Mouse (Mus musculus): ENCODE data around the gene Gjc1. TPM values are rescaled to one million over a fixed set of nuclear protein-coding genes. Genes with fewer than 3 reads are reported as not detected.

Gjc1 gene
- polyA plus RNA-seq, 1 experiment from 2014 or later, result 25.8 TPM

GRCm38 (mm10) chr11:102838126-102838525, 18.6 kb upstream of the Gjc1 start:
- Histone ChIP-seq H3K4me2 (ENCODE audit: low read length) (no peak overlapping the region), H3K27me3 (ENCODE audit: control insufficient read depth, insufficient read depth, low read depth, low read length) (no peaks in the 10 kb centered on the region), H3K4me1 (ENCODE audit: control insufficient read depth, insufficient read depth, low read length) (no peaks in the 10 kb centered on the region), H3K9me3 (replicated peaks; ENCODE audit: control insufficient read depth, low read length, poor library complexity, severe bottlenecking) (no peaks in the 10 kb centered on the region), H3K9ac (ENCODE audit: low read depth, low read length) (no peak overlapping the region), H3K27ac (ENCODE audit: low read length) (no peak overlapping the region), H3K4me3 (ENCODE audit: low read depth, low read length) (no peak overlapping the region), H3K36me3 (ENCODE audit: control insufficient read depth, insufficient read depth, low read length) (peaks cover 53% of the 10 kb centered on the region)
- no peak for ATAC-seq
- WGBS, result 98% methylated on average over 2 of the region's 2 CpGs

- Histone ChIP-seq H3K9ac (ENCODE audit: low read depth, low read length) (no peak overlapping the region), H3K4me3 (ENCODE audit: low read depth, low read length) (no peak overlapping the region), H3K9me3 (replicated peaks; ENCODE audit: control insufficient read depth, low read length, poor library complexity, severe bottlenecking) (no peaks in the 10 kb centered on the region), H3K36me3 (ENCODE audit: control insufficient read depth, insufficient read depth, low read length) (peaks cover 45% of the 10 kb centered on the region), H3K4me1 (ENCODE audit: control insufficient read depth, insufficient read depth, low read length) (no peaks in the 10 kb centered on the region), H3K4me2 (ENCODE audit: low read length) (no peak overlapping the region), H3K27me3 (ENCODE audit: control insufficient read depth, insufficient read depth, low read depth, low read length) (no peaks in the 10 kb centered on the region), H3K27ac (ENCODE audit: low read length) (no peak overlapping the region)
- no peak for ATAC-seq
- 91% methylated on average over 1 of the region's 1 CpGs for WGBS
Observed at GRCm38 (mm10) chr11:102837385-102837784, 17.9 kb upstream of the Gjc1 start.

- no peaks in the 10 kb centered on the region for H3K27me3 ChIP-seq (ENCODE audit: control insufficient read depth, insufficient read depth, low read depth, low read length)
Observed at GRCm38 (mm10) chr11:102836146-102836545, 16.6 kb upstream of the Gjc1 start.

GRCm38 (mm10) chr11:102835549-102835948, 16.0 kb upstream of the Gjc1 start, which contains the start of gene Higd1b:
Gene Higd1b, plus strand, starts transcription at chr11:102835849.
- Histone ChIP-seq H3K4me3 (ENCODE audit: low read depth, low read length) (no peak within 1 kb of the TSS), H3K36me3 (ENCODE audit: control insufficient read depth, insufficient read depth, low read length) (peaks cover 33% of the 10 kb centered on the region), H3K4me1 (ENCODE audit: control insufficient read depth, insufficient read depth, low read length) (no peaks in the 10 kb centered on the region), H3K9ac (ENCODE audit: low read depth, low read length) (no peak within 1 kb of the TSS), H3K27me3 (ENCODE audit: control insufficient read depth, insufficient read depth, low read depth, low read length) (no peaks in the 10 kb centered on the region), H3K4me2 (ENCODE audit: low read length) (no peak within 1 kb of the TSS), H3K9me3 (replicated peaks; ENCODE audit: control insufficient read depth, low read length, poor library complexity, severe bottlenecking) (no peaks in the 10 kb centered on the region), H3K27ac (ENCODE audit: low read length) (no peak within 1 kb of the TSS)
- no peak for ATAC-seq
- WGBS, result 67% methylated on average over 4 of the region's 4 CpGs

More at GRCm38 (mm10) chr11:102836146-102836545, 16.6 kb upstream of the Gjc1 start:
- no peak for ATAC-seq
- 92% methylated on average over 9 of the region's 9 CpGs for WGBS
- Histone ChIP-seq H3K9ac (ENCODE audit: low read depth, low read length) (no peak overlapping the region), H3K27ac (ENCODE audit: low read length) (no peak overlapping the region), H3K9me3 (replicated peaks; ENCODE audit: control insufficient read depth, low read length, poor library complexity, severe bottlenecking) (no peaks in the 10 kb centered on the region), H3K4me3 (ENCODE audit: low read depth, low read length) (no peak overlapping the region), H3K36me3 (ENCODE audit: control insufficient read depth, insufficient read depth, low read length) (peaks cover 37% of the 10 kb centered on the region), H3K4me1 (ENCODE audit: control insufficient read depth, insufficient read depth, low read length) (no peaks in the 10 kb centered on the region), H3K4me2 (ENCODE audit: low read length) (no peak overlapping the region)

- H3K9me3 ChIP-seq (replicated peaks; ENCODE audit: control insufficient read depth, low read length, poor library complexity, severe bottlenecking), result no peaks in the 10 kb centered on the region
- no peak overlapping the region for H3K4me2 ChIP-seq (ENCODE audit: low read length)
- no peaks in the 10 kb centered on the region for H3K27me3 ChIP-seq (ENCODE audit: control insufficient read depth, insufficient read depth, low read depth, low read length)
- no peak for ATAC-seq
- H3K9ac ChIP-seq (ENCODE audit: low read depth, low read length), result no peak overlapping the region
- H3K36me3 ChIP-seq (ENCODE audit: control insufficient read depth, insufficient read depth, low read length), result peaks cover 20% of the 10 kb centered on the region
- 80% methylated on average over 10 of the region's 10 CpGs for WGBS
- H3K27ac ChIP-seq (ENCODE audit: low read length), result no peak overlapping the region
- no peak overlapping the region for H3K4me3 ChIP-seq (ENCODE audit: low read depth, low read length)
- no peaks in the 10 kb centered on the region for H3K4me1 ChIP-seq (ENCODE audit: control insufficient read depth, insufficient read depth, low read length)
Observed at GRCm38 (mm10) chr11:102834219-102834618, 14.7 kb upstream of the Gjc1 start.

GRCm38 (mm10) chr11:102832700-102833297, 13.3 kb upstream of the Gjc1 start:
- no peak for ATAC-seq
- 67% methylated on average over 18 of the region's 18 CpGs for WGBS
- Histone ChIP-seq H3K27me3 (ENCODE audit: control insufficient read depth, insufficient read depth, low read depth, low read length) (no peaks in the 10 kb centered on the region), H3K4me1 (ENCODE audit: control insufficient read depth, insufficient read depth, low read length) (no peaks in the 10 kb centered on the region), H3K36me3 (ENCODE audit: control insufficient read depth, insufficient read depth, low read length) (peaks cover 7% of the 10 kb centered on the region), H3K27ac (ENCODE audit: low read length) (no peak overlapping the region), H3K4me2 (ENCODE audit: low read length) (no peak overlapping the region), H3K9me3 (replicated peaks; ENCODE audit: control insufficient read depth, low read length, poor library complexity, severe bottlenecking) (no peaks in the 10 kb centered on the region), H3K4me3 (ENCODE audit: low read depth, low read length) (no peak overlapping the region), H3K9ac (ENCODE audit: low read depth, low read length) (no peak overlapping the region)

GRCm38 (mm10) chr11:102830276-102830675, 10.8 kb upstream of the Gjc1 start:
- H3K4me1 ChIP-seq (ENCODE audit: control insufficient read depth, insufficient read depth, low read length), result no peaks in the 10 kb centered on the region
- H3K36me3 ChIP-seq (ENCODE audit: control insufficient read depth, insufficient read depth, low read length), result no peaks in the 10 kb centered on the region
- no peaks in the 10 kb centered on the region for H3K9me3 ChIP-seq (replicated peaks; ENCODE audit: control insufficient read depth, low read length, poor library complexity, severe bottlenecking)
- no peaks in the 10 kb centered on the region for H3K27me3 ChIP-seq (ENCODE audit: control insufficient read depth, insufficient read depth, low read depth, low read length)
- no peak overlapping the region for H3K27ac ChIP-seq (ENCODE audit: low read length)
- H3K4me2 ChIP-seq (ENCODE audit: low read length), result no peak overlapping the region
- no peak overlapping the region for H3K4me3 ChIP-seq (ENCODE audit: low read depth, low read length)
- 83% methylated on average over 4 of the region's 4 CpGs for WGBS
- no peak overlapping the region for H3K9ac ChIP-seq (ENCODE audit: low read depth, low read length)
- ATAC-seq, result no peak

- H3K9me3 ChIP-seq (replicated peaks; ENCODE audit: control insufficient read depth, low read length, poor library complexity, severe bottlenecking), result no peaks in the 10 kb centered on the region
- H3K4me2 ChIP-seq (ENCODE audit: low read length), result no peak overlapping the region
- H3K27ac ChIP-seq (ENCODE audit: low read length), result no peak overlapping the region
- ATAC-seq, result no peak
- H3K4me1 ChIP-seq (ENCODE audit: control insufficient read depth, insufficient read depth, low read length), result no peaks in the 10 kb centered on the region
- no peak overlapping the region for H3K4me3 ChIP-seq (ENCODE audit: low read depth, low read length)
- WGBS, result 68% methylated on average over 4 of the region's 4 CpGs
- no peaks in the 10 kb centered on the region for H3K36me3 ChIP-seq (ENCODE audit: control insufficient read depth, insufficient read depth, low read length)
- no peak overlapping the region for H3K9ac ChIP-seq (ENCODE audit: low read depth, low read length)
- 0 out of 2 replicates have a peak, but pooled peaks cover 3% of the 10 kb centered on the region for H3K27me3 ChIP-seq (ENCODE audit: control insufficient read depth, insufficient read depth, low read depth, low read length)
Observed at GRCm38 (mm10) chr11:102827097-102827496, 7.6 kb upstream of the Gjc1 start.

GRCm38 (mm10) chr11:102826476-102826875, 7.0 kb upstream of the Gjc1 start:
- H3K27me3 ChIP-seq (ENCODE audit: control insufficient read depth, insufficient read depth, low read depth, low read length), result 0 out of 2 replicates have a peak, but pooled peaks cover 3% of the 10 kb centered on the region
- ATAC-seq, result no peak
- WGBS, result 73% methylated on average over 2 of the region's 2 CpGs

More at GRCm38 (mm10) chr11:102826476-102826875, 7.0 kb upstream of the Gjc1 start:
- Histone ChIP-seq H3K4me2 (ENCODE audit: low read length) (no peak overlapping the region), H3K9me3 (replicated peaks; ENCODE audit: control insufficient read depth, low read length, poor library complexity, severe bottlenecking) (no peaks in the 10 kb centered on the region), H3K4me1 (ENCODE audit: control insufficient read depth, insufficient read depth, low read length) (no peaks in the 10 kb centered on the region), H3K4me3 (ENCODE audit: low read depth, low read length) (no peak overlapping the region), H3K36me3 (ENCODE audit: control insufficient read depth, insufficient read depth, low read length) (no peaks in the 10 kb centered on the region), H3K27ac (ENCODE audit: low read length) (no peak overlapping the region), H3K9ac (ENCODE audit: low read depth, low read length) (no peak overlapping the region)
